Mouse (Mus musculus) embryonic facial prominence, embryonic 14.5 days (tissue): ENCODE data around the gene Nos1. TPM values are rescaled to one million over a fixed set of nuclear protein-coding genes. Genes with fewer than 3 reads are reported as not detected.

Experiments used
- ATAC-seq: fragments of 200-750 bp; cut with Nextera tagmentation; 2 replicates; pipeline ENCODE4 v1.8.0; 2017; ENCODE audit warnings: low read depth, moderate number of reproducible peaks, moderate TSS enrichment
- DNase-seq: peaks from one replicate; pipeline ENCODE4 v3.0.0-alpha.2; 2015; ENCODE audit warnings: low spot score
- H3K27ac ChIP-seq: fragments of 300-500 bp; sonication (generic); replicated peaks from 2 replicates; pipeline ENCODE4 v1.5.1; 2014; ENCODE audit warnings: low read depth, mild to moderate bottlenecking, low read length, moderate library complexity
- H3K27me3 ChIP-seq: fragments of 300-500 bp; sonication (generic); replicated peaks from 2 replicates; pipeline ENCODE4 v1.6.1; 2014; ENCODE audit warnings: low read length; ENCODE audit not compliant: control insufficient read depth, insufficient read depth
- H3K36me3 ChIP-seq: fragments of 300-500 bp; sonication (generic); 2 replicates; pipeline ENCODE4 v1.6.1; 2014; ENCODE audit warnings: low read length, mixed read lengths; ENCODE audit not compliant: control insufficient read depth, insufficient read depth
- H3K4me1 ChIP-seq: fragments of 300-500 bp; sonication (generic); 2 replicates; pipeline ENCODE4 v1.6.1; 2014; ENCODE audit warnings: antibody characterized with exemption, low read length; ENCODE audit not compliant: control insufficient read depth, insufficient read depth
- H3K4me2 ChIP-seq: fragments of 300-500 bp; sonication (generic); 2 replicates; pipeline ENCODE4 v1.6.1; 2014; ENCODE audit warnings: low read depth, mild to moderate bottlenecking, low read length, moderate library complexity, mixed read lengths
- H3K4me3 ChIP-seq: fragments of 300-500 bp; sonication (generic); 2 replicates; pipeline ENCODE4 v1.5.1; 2014; ENCODE audit warnings: low read depth, mild to moderate bottlenecking, low read length
- H3K9ac ChIP-seq: fragments of 300-500 bp; sonication (generic); 2 replicates; pipeline ENCODE4 v1.6.1; 2014; ENCODE audit warnings: low read depth, mild to moderate bottlenecking, low read length, moderate library complexity, mixed read lengths
- H3K9me3 ChIP-seq: fragments of 300-500 bp; sonication (generic); 2 replicates; pipeline ENCODE4 v1.6.1; 2016; ENCODE audit warnings: low read length; ENCODE audit not compliant: control insufficient read depth
- WGBS: fragments of 180-500 bp; shearing (Covaris S2); extraction: QIAGEN DNeasy Blood & Tissue Kit; methylation state at CpG from one replicate; pipeline ENCODE4 v1.1.7; 2014; 5-methylcytosine and 5-hydroxymethylcytosine counted together
- polyA plus RNA-seq: library from polyadenylated mRNA; unstranded; fragments of >200 nt; fragmentation: Nextera tagmentation; extraction: Ambion mirVana; gene quantifications from 2 replicates; pipeline ENCODE4 v1.2.1, GENCODE M21; 2014

Gene Nos1
- polyA plus RNA-seq, 1 experiment from 2014 or later = 2.5 TPM

GRCm38 (mm10) chr5:117995372-117995901 is 214.6 kb downstream of the Nos1 start:
- DNase-seq = no peak
- Histone ChIP-seq H3K27ac (no peak overlapping the region), H3K9ac (no peak overlapping the region), H3K27me3 (no peaks in the 10 kb centered on the region), H3K4me1 (no peaks in the 10 kb centered on the region), H3K4me2 (no peak overlapping the region), H3K4me3 (no peak overlapping the region), H3K36me3 (peaks cover 97% of the 10 kb centered on the region), H3K9me3 (no peaks in the 10 kb centered on the region)
- no peak for ATAC-seq
- 85% methylated on average over 8 of the region's 8 CpGs for WGBS

GRCm38 (mm10) chr5:117995911-117996310 is 215.1 kb downstream of the Nos1 start:
- WGBS = 87% methylated on average over 6 of the region's 6 CpGs
- no peak overlapping the region for H3K27ac ChIP-seq
- H3K4me1 ChIP-seq = no peaks in the 10 kb centered on the region
- H3K9me3 ChIP-seq = no peaks in the 10 kb centered on the region
- peaks cover 97% of the 10 kb centered on the region for H3K36me3 ChIP-seq
- ATAC-seq = no peak
- no peaks in the 10 kb centered on the region for H3K27me3 ChIP-seq
- H3K4me2 ChIP-seq = no peak overlapping the region
- DNase-seq = no peak
- H3K4me3 ChIP-seq = no peak overlapping the region
- no peak overlapping the region for H3K9ac ChIP-seq

- H3K4me2 ChIP-seq = no peak overlapping the region
- no peak overlapping the region for H3K4me3 ChIP-seq
- no peak overlapping the region for H3K27ac ChIP-seq
- no peak overlapping the region for H3K9ac ChIP-seq
- H3K9me3 ChIP-seq = no peaks in the 10 kb centered on the region
- no peaks in the 10 kb centered on the region for H3K4me1 ChIP-seq
- peaks cover 97% of the 10 kb centered on the region for H3K36me3 ChIP-seq
- no peaks in the 10 kb centered on the region for H3K27me3 ChIP-seq
- DNase-seq = no peak
- ATAC-seq = no peak
- WGBS = 85% methylated on average over 6 of the region's 6 CpGs
Measured at GRCm38 (mm10) chr5:117996581-117996980, 215.7 kb downstream of the Nos1 start.

- no peak overlapping the region for H3K4me3 ChIP-seq
- no peak overlapping the region for H3K27ac ChIP-seq
- ATAC-seq = no peak
- no peaks in the 10 kb centered on the region for H3K4me1 ChIP-seq
- H3K36me3 ChIP-seq = peaks cover 97% of the 10 kb centered on the region
- DNase-seq = no peak
- no peak overlapping the region for H3K9ac ChIP-seq
- H3K27me3 ChIP-seq = no peaks in the 10 kb centered on the region
- no peak overlapping the region for H3K4me2 ChIP-seq
- no peaks in the 10 kb centered on the region for H3K9me3 ChIP-seq
- 68% methylated on average over 6 of the region's 10 CpGs for WGBS
Measured at GRCm38 (mm10) chr5:117997434-117997970, 216.7 kb downstream of the Nos1 start.

GRCm38 (mm10) chr5:117999061-117999460 is 218.2 kb downstream of the Nos1 start:
- WGBS = 46% methylated on average over 7 of the region's 7 CpGs
- Histone ChIP-seq H3K36me3 (peaks cover 99% of the 10 kb centered on the region), H3K27ac (no peak overlapping the region), H3K9ac (no peak overlapping the region), H3K4me3 (no peak overlapping the region), H3K4me1 (no peaks in the 10 kb centered on the region), H3K4me2 (no peak overlapping the region), H3K27me3 (no peaks in the 10 kb centered on the region), H3K9me3 (no peaks in the 10 kb centered on the region)
- peak; percentile 51; the same call in 1 of the 2 replicates for ATAC-seq
- DNase-seq = no peak

GRCm38 (mm10) chr5:117999584-117999983 is 218.8 kb downstream of the Nos1 start:
- Histone ChIP-seq H3K4me2 (no peak overlapping the region), H3K27ac (no peak overlapping the region), H3K4me3 (no peak overlapping the region), H3K9me3 (no peaks in the 10 kb centered on the region), H3K27me3 (no peaks in the 10 kb centered on the region), H3K4me1 (no peaks in the 10 kb centered on the region), H3K36me3 (peaks cover 97% of the 10 kb centered on the region), H3K9ac (no peak overlapping the region)
- ATAC-seq = no peak
- DNase-seq = no peak
- 72% methylated on average over 11 of the region's 11 CpGs for WGBS

- Histone ChIP-seq H3K4me2 (no peak overlapping the region), H3K4me3 (no peak overlapping the region), H3K9me3 (no peaks in the 10 kb centered on the region), H3K27me3 (no peaks in the 10 kb centered on the region), H3K36me3 (peaks cover 96% of the 10 kb centered on the region), H3K9ac (no peak overlapping the region), H3K27ac (no peak overlapping the region), H3K4me1 (no peaks in the 10 kb centered on the region)
- DNase-seq = peak; percentile 51
- ATAC-seq = 0 out of 2 replicates have a peak, but pooled peaks have one; percentile 22
- 33% methylated on average over 9 of the region's 9 CpGs for WGBS
Measured at GRCm38 (mm10) chr5:118002059-118002458, 221.2 kb downstream of the Nos1 start.

- no peaks in the 10 kb centered on the region for H3K4me1 ChIP-seq
- no peak overlapping the region for H3K9ac ChIP-seq
- no peak for ATAC-seq
- peak; percentile 36 for DNase-seq
- H3K27ac ChIP-seq = no peak overlapping the region
- H3K4me2 ChIP-seq = no peak overlapping the region
- 76% methylated on average over 8 of the region's 8 CpGs for WGBS
- H3K27me3 ChIP-seq = no peaks in the 10 kb centered on the region
- peaks cover 95% of the 10 kb centered on the region for H3K36me3 ChIP-seq
- no peak overlapping the region for H3K4me3 ChIP-seq
- H3K9me3 ChIP-seq = no peaks in the 10 kb centered on the region
Measured at GRCm38 (mm10) chr5:118004619-118005018, 223.8 kb downstream of the Nos1 start.

GRCm38 (mm10) chr5:118005728-118006127 is 224.9 kb downstream of the Nos1 start:
- Histone ChIP-seq H3K36me3 (peaks cover 91% of the 10 kb centered on the region), H3K9me3 (no peaks in the 10 kb centered on the region), H3K4me1 (no peaks in the 10 kb centered on the region), H3K4me3 (no peak overlapping the region), H3K9ac (no peak overlapping the region), H3K4me2 (no peak overlapping the region), H3K27ac (no peak overlapping the region), H3K27me3 (no peaks in the 10 kb centered on the region)
- no peak for ATAC-seq
- DNase-seq = no peak
- WGBS = 56% methylated on average over 1 of the region's 1 CpGs
